Mouse (Mus musculus) neural tube, embryonic 13.5 days (tissue): ENCODE measurements around the gene Ache. TPM values are rescaled to one million over a fixed set of nuclear protein-coding genes. Genes with fewer than 3 reads are reported as not detected.
A peak's percentile ranks its signal among the peaks of the same experiment; 100 is the strongest.
"Not testable (repeated sequence)": the region's sequence is repeated elsewhere in the genome, so short reads cannot be mapped to it uniquely, and the experiment has no call there.

ENCODE experiments used
- ATAC-seq: fragments of 200-750 bp; cut with Nextera tagmentation; 2 replicates; pipeline ENCODE4 v1.8.0; 2017; ENCODE audit warnings: low read depth, mild to moderate bottlenecking, moderate TSS enrichment, moderate library complexity
- H3K27ac ChIP-seq: fragments of 300-500 bp; sonication (generic); replicated peaks from 2 replicates; pipeline ENCODE4 v1.5.1; 2015; ENCODE audit warnings: moderate library complexity, mild to moderate bottlenecking, inconsistent platforms
- H3K27me3 ChIP-seq: fragments of 300-500 bp; sonication (generic); 2 replicates; pipeline ENCODE4 v1.6.1; 2015; ENCODE audit warnings: mild to moderate bottlenecking, inconsistent platforms
- H3K36me3 ChIP-seq: fragments of 300-500 bp; sonication (generic); 2 replicates; pipeline ENCODE4 v1.6.1; 2015; ENCODE audit warnings: mild to moderate bottlenecking, inconsistent platforms
- H3K4me1 ChIP-seq: fragments of 300-500 bp; sonication (generic); replicated peaks from 2 replicates; pipeline ENCODE4 v1.6.1; 2015; ENCODE audit warnings: inconsistent platforms
- H3K4me2 ChIP-seq: fragments of 300-500 bp; sonication (generic); 2 replicates; pipeline ENCODE4 v1.6.1; 2015; ENCODE audit warnings: inconsistent platforms, mild to moderate bottlenecking, moderate library complexity
- H3K4me3 ChIP-seq: fragments of 300-500 bp; sonication (generic); 2 replicates; pipeline ENCODE4 v1.5.1; 2015; ENCODE audit warnings: mild to moderate bottlenecking, inconsistent platforms
- H3K9ac ChIP-seq: fragments of 300-500 bp; sonication (generic); 2 replicates; pipeline ENCODE4 v1.6.1; 2015; ENCODE audit warnings: moderate library complexity, mild to moderate bottlenecking, inconsistent platforms
- H3K9me3 ChIP-seq: fragments of 300-500 bp; sonication (generic); 2 replicates; pipeline ENCODE4 v1.6.1; 2016; ENCODE audit warnings: inconsistent platforms
- WGBS: fragments of 180-500 bp; shearing (Covaris S2); methylation state at CpG from one replicate; pipeline ENCODE4 v1.1.7; 2015; 5-methylcytosine and 5-hydroxymethylcytosine counted together
- polyA plus RNA-seq: library from polyadenylated mRNA; unstranded; fragments of >200 nt; fragmentation: Nextera tagmentation; extraction: Ambion mirVana; gene quantifications from 2 replicates; pipeline ENCODE4 v1.2.1, GENCODE M21; 2015

The Ache gene
- 37.8 and 40.6 TPM in 2 replicates for polyA plus RNA-seq

GRCm38 (mm10) chr5:137287032-137287952, at the start of gene Ache:
TSS of gene Ache (plus strand) at chr5:137287519.
- WGBS, result under 1% methylated on average over 40 of the region's 40 CpGs
- Histone ChIP-seq H3K27ac (peak within 1 kb of the TSS; percentile 82), H3K4me1 (peaks cover 34% of the 10 kb centered on the region), H3K9me3 (peaks cover 5% of the 10 kb centered on the region; the same call in 1 of the 2 replicates), H3K4me2 (peak within 1 kb of the TSS; percentile 92), H3K9ac (peak within 1 kb of the TSS; percentile 77), H3K27me3 (peaks cover 45% of the 10 kb centered on the region), H3K4me3 (peak within 1 kb of the TSS; percentile 49), H3K36me3 (no peaks in the 10 kb centered on the region)
- ATAC-seq, result peak; percentile 73

GRCm38 (mm10) chr5:137263897-137264720, 23.2 kb upstream of the Ache start:
- Histone ChIP-seq H3K36me3 (no peaks in the 10 kb centered on the region), H3K4me1 (0 out of 2 replicates have a peak, but pooled peaks cover 5% of the 10 kb centered on the region), H3K27me3 (no peaks in the 10 kb centered on the region), H3K9me3 (no peaks in the 10 kb centered on the region), H3K4me3 (no peak overlapping the region), H3K9ac (no peak overlapping the region), H3K27ac (no peak overlapping the region), H3K4me2 (no peak overlapping the region)
- ATAC-seq, result no peak
- 76% methylated on average over 14 of the region's 14 CpGs for WGBS

- no peak for ATAC-seq
- Histone ChIP-seq H3K4me2 (no peak overlapping the region), H3K9me3 (no peaks in the 10 kb centered on the region), H3K27ac (no peak overlapping the region), H3K36me3 (no peaks in the 10 kb centered on the region), H3K4me3 (no peak overlapping the region), H3K27me3 (no peaks in the 10 kb centered on the region), H3K4me1 (0 out of 2 replicates have a peak, but pooled peaks cover 5% of the 10 kb centered on the region), H3K9ac (no peak overlapping the region)
- WGBS, result 92% methylated on average over 11 of the region's 11 CpGs
These were observed 22.5 kb upstream of the Ache start for GRCm38 (mm10) chr5:137264787-137265186.

- Histone ChIP-seq H3K4me3 (no peak overlapping the region), H3K27ac (no peak overlapping the region), H3K9me3 (peaks cover 8% of the 10 kb centered on the region; the same call in 1 of the 2 replicates), H3K4me1 (0 out of 2 replicates have a peak, but pooled peaks cover 5% of the 10 kb centered on the region), H3K9ac (peak overlapping the region; percentile 41), H3K36me3 (no peaks in the 10 kb centered on the region), H3K4me2 (peak overlapping the region; percentile 30), H3K27me3 (no peaks in the 10 kb centered on the region)
- no peak for ATAC-seq
- 34% methylated on average over 18 of the region's 18 CpGs for WGBS
These were observed 19.0 kb upstream of the Ache start for GRCm38 (mm10) chr5:137268131-137268910.

DNA sequence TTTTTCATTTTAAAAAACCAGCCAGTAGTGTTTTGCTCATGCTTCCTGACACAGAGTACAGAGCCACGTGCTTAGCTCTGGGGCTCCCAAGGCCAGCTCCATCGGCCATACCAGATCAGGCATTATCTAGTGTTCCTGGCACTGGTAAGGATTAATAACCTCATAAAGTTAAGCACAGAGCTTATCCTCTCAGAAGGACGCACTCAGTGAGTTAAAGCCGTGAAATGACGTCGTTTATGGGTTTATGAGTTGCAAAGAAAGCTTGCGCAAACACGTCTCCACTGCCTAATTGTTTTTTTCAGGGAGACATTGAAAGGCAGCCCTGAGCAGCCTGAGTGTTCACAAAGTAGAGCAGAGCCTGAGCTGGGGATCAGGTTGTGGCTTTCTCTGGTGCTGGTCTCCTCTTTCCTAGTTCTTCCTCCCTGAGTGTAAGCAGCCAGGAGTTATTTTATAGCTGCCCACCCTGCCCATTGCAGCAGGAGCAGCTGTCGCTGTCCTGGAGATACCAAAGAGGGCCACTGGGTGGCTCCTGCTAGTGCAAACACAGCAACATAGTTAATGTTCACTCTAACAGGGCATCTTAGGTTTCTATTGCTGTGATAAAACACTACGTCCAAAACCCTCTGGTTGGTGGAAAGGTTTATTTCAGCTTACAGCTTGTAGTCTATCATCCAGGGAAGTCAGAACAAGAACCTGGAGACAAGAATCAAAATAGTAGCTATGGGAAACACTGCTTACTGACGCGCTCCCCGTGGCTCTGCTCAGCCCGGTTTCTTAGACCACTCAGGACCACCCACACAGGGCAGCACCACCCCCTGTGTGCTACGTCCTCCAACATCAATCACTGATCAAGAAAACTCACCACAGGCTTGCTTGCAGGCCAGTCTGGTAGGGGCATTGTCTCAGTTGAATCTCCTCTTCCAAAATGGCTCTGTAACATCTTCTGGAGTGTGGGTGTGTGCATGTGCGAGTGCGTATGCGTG, 9.7 kb upstream of the Ache start:
- H3K4me1 ChIP-seq, result peaks cover 10% of the 10 kb centered on the region
- no peaks in the 10 kb centered on the region; the same call in 1 of the 2 replicates for H3K27me3 ChIP-seq
- no peak overlapping the region for H3K4me3 ChIP-seq
- H3K36me3 ChIP-seq, result no peaks in the 10 kb centered on the region
- H3K9ac ChIP-seq, result peak overlapping the region; percentile 32; the same call in 1 of the 2 replicates
- H3K27ac ChIP-seq, result no peak overlapping the region
- H3K4me2 ChIP-seq, result peak overlapping the region; percentile 40
- peaks cover 5% of the 10 kb centered on the region; the same call in 1 of the 2 replicates for H3K9me3 ChIP-seq
- ATAC-seq, result peak; percentile 84
- 25% methylated on average over 18 of the region's 18 CpGs for WGBS

- peaks cover 31% of the 10 kb centered on the region for H3K4me1 ChIP-seq
- not testable (repeated sequence) for H3K9me3 ChIP-seq, H3K4me2 ChIP-seq, H3K27ac ChIP-seq, ATAC-seq, H3K4me3 ChIP-seq, H3K36me3 ChIP-seq, H3K9ac ChIP-seq
- H3K27me3 ChIP-seq, result peaks cover 18% of the 10 kb centered on the region
- 85% methylated on average over 6 of the region's 6 CpGs for WGBS
These were observed 2.9 kb upstream of the Ache start for GRCm38 (mm10) chr5:137284411-137284810.

- H3K36me3 ChIP-seq, result no peaks in the 10 kb centered on the region
- H3K4me3 ChIP-seq, result no peak overlapping the region
- no peak overlapping the region for H3K27ac ChIP-seq
- WGBS, result 66% methylated on average over 5 of the region's 5 CpGs
- H3K9me3 ChIP-seq, result peaks cover 5% of the 10 kb centered on the region; the same call in 1 of the 2 replicates
- H3K4me2 ChIP-seq, result no peak overlapping the region
- H3K9ac ChIP-seq, result no peak overlapping the region
- H3K27me3 ChIP-seq, result peaks cover 24% of the 10 kb centered on the region
- H3K4me1 ChIP-seq, result peaks cover 34% of the 10 kb centered on the region
- ATAC-seq, result no peak
These were observed 2.3 kb upstream of the Ache start for GRCm38 (mm10) chr5:137285045-137285444.

DNA sequence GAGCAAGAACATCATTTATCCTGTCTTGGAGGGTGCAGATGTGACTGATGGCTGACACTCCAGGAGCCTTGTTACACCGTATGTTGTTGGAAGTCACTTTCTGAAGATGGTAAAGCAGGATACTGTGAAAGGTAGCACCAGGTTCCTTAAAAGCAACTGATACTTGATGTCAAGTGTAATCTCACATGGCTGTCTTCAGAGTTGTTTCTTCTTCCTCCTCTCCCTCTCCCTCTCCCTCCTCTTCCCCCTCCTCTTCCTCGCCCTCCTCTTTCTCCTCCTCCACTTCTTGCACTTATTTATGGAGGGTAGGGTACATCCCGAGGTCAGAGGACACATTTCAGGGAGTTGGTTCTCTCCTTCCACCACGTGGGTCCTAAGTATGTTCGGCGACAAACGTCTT, 1.3 kb upstream of the Ache start:
- no peak for ATAC-seq
- Histone ChIP-seq H3K27ac (peak overlapping the region; percentile 82), H3K27me3 (peaks cover 33% of the 10 kb centered on the region), H3K36me3 (no peaks in the 10 kb centered on the region), H3K4me3 (no peak overlapping the region), H3K4me2 (peak overlapping the region; percentile 92), H3K9me3 (peaks cover 5% of the 10 kb centered on the region; the same call in 1 of the 2 replicates), H3K4me1 (peaks cover 34% of the 10 kb centered on the region), H3K9ac (peak overlapping the region; percentile 77)
- 45% methylated on average over 7 of the region's 7 CpGs for WGBS

DNA sequence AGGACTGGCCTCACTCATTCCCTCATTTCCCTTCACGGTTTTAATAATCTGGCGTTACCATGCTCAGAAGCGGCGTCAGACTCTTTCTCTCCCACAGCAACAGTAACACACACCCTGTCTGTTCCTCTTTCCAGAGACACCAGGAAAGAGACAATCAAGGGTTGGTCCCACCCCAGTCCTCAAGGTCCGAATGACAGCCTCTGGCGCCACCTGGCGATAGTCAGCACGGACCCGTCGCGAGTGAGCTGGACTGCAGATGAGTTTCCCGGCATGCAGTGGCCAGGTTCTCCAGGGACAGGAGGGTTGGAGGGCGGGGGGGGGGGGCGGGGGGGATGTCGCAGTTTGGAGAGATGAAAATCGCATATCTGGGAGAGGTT, 676 bp upstream of the Ache start:
- WGBS, result 1% methylated on average over 16 of the region's 16 CpGs
- peak overlapping the region; percentile 77 for H3K9ac ChIP-seq
- H3K27me3 ChIP-seq, result peaks cover 39% of the 10 kb centered on the region
- peak overlapping the region; percentile 49 for H3K4me3 ChIP-seq
- peak overlapping the region; percentile 82 for H3K27ac ChIP-seq
- H3K9me3 ChIP-seq, result peaks cover 5% of the 10 kb centered on the region; the same call in 1 of the 2 replicates
- peak; percentile 77 for ATAC-seq
- peak overlapping the region; percentile 92 for H3K4me2 ChIP-seq
- peaks cover 34% of the 10 kb centered on the region for H3K4me1 ChIP-seq
- no peaks in the 10 kb centered on the region for H3K36me3 ChIP-seq

DNA sequence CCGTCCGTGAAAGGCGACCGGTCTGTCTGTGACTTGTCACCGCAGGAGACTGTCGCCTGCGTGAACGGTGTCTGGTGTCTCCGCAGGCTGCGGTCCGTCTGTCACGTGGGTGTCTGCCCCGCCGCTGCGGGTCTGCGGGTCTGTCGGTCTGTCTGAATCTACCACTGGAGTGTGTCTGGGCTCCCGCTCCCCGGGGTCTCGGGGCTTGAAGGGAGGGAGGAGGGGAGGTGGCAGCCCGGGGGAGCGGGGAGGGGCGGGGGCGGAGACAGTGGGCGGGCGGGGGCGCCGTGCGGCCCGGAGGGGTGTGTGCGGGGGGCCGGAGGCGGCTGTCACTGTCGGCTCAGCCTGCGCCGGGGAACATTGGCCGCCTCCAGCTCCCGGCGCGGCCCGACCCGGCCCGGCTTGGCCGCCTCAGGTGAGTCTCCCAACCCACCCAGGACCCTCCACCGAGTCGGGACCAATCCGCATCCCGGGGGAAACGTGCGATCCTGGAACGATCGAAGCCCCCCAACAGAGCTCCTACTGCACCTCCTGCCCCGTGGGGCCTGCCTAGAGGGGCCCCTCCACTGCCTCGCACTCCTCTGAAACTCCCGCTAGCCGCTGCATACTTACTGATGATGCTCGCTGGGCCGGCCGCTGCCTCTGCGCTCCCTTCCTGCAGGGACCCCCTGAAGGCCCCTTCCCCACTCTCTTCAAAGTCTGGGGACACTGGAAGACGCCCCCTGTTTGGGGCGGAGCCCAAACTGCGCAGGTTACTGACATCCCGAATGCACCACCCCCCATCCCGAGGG, 829 bp downstream of the Ache start:
- Histone ChIP-seq H3K27me3 (peaks cover 49% of the 10 kb centered on the region), H3K4me1 (peaks cover 40% of the 10 kb centered on the region)
- WGBS, result under 1% methylated on average over 63 of the region's 65 CpGs

More for the DNA sequence above, 829 bp downstream of the Ache start:
- peaks cover under 1% of the 10 kb centered on the region; the same call in 1 of the 2 replicates for H3K9me3 ChIP-seq
- ATAC-seq, result peak; percentile 14; the same call in 1 of the 2 replicates
- peak overlapping the region; percentile 92 for H3K4me2 ChIP-seq
- H3K36me3 ChIP-seq, result no peaks in the 10 kb centered on the region
- H3K4me3 ChIP-seq, result peak overlapping the region; percentile 49
- peak overlapping the region; percentile 77 for H3K9ac ChIP-seq
- H3K27ac ChIP-seq, result peak overlapping the region; percentile 82
